Mouse (Mus musculus): ENCODE measurements at regions not wholly inside any gene's neighbourhood (a gene's known extent, or its start where the extent isn't known, plus 50 kb on each side); places are given as distances from the start of the nearest gene placed in this dataset.

DNA sequence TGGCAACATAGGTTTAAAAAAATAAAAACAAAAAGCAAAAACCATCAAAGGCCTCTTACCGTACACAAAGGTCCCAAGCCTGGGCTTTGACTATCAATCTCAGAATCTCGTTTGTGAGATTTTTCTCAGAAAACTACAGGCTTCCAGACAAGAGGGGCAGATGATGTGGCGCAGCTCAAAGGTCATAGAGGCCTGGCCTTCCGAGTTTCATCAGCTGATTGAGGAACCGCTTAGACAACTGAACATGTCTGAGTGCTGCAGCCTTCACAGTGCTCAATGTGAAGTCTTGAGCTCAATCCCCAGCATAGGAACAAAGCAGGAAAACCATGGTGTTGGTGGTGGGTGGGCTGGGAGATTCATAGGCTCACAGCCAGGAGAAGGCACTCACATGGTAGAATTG lies 227.9 kb upstream of the Sulf2 start:
- TF ChIP-seq CTCF (IDR thresholded peaks at IDR 0.05; ENCODE audit: borderline replicate concordance, control insufficient read depth, extremely low read depth, insufficient read depth, low read length, poor library complexity) (no peak), POLR2A (IDR thresholded peaks at IDR 0.05; ENCODE audit: control insufficient read depth, extremely low read depth, insufficient read depth, low read length, poor library complexity) (no peak)

All from thymus, adult 2 months (tissue).